In genomic region chr2:50945526-50945925, GRCm38 (mm10) we compare ENCODE assay signal across 18 mouse cellular contexts.
"Had no signal": no experiment of that assay in that cellular context is flagged by ENCODE, and none has a peak within 500 bp of the region (broad histone marks: within the 10 kb centered on the region; RNA-seq: fewer than 3 reads in every experiment).

No protein-coding gene starts in this region.

- H3K4me1 ChIP-seq: liver, embryonic 15.5 days; lung, embryonic 15.5 days; neural tube, embryonic 13.5 days had no signal

- H3K9ac ChIP-seq: liver, embryonic 15.5 days; lung, embryonic 15.5 days; midbrain, embryonic 12.5 days; neural tube, embryonic 13.5 days had no signal

- ATAC-seq: intestine, postnatal 0 days; midbrain, embryonic 16.5 days had no signal

- DNase-seq: kidney, adult 2 months; kidney, postnatal 25 days; layer of hippocampus, adult 9-11 months; lung, adult 18-20 months; lung, postnatal 10 days; lung, postnatal 4 days; thymus, adult 18-20 months; thymus, postnatal 36 days had no signal

- H3K9me3 ChIP-seq: liver, embryonic 15.5 days; lung, embryonic 15.5 days; midbrain, embryonic 12.5 days; neural tube, embryonic 13.5 days had no signal

- H3K36me3 ChIP-seq: liver, embryonic 15.5 days; lung, embryonic 15.5 days; midbrain, embryonic 12.5 days; neural tube, embryonic 13.5 days had no signal

- H3K27me3 ChIP-seq: liver, embryonic 15.5 days; lung, embryonic 15.5 days; midbrain, embryonic 12.5 days; neural tube, embryonic 13.5 days had no signal

- H3K4me3 ChIP-seq: layer of hippocampus, adult 2 months; liver, embryonic 15.5 days; lung, embryonic 15.5 days; midbrain, embryonic 12.5 days; myocyte; neural tube, embryonic 13.5 days had no signal

- H3K27ac ChIP-seq: kidney, postnatal 0 days; layer of hippocampus, adult 2 months; liver, embryonic 15.5 days; lung, embryonic 15.5 days; midbrain, embryonic 12.5 days; neural tube, embryonic 13.5 days had no signal

- H3K4me2 ChIP-seq: liver, embryonic 11.5 days; liver, embryonic 15.5 days; lung, embryonic 15.5 days; midbrain, embryonic 12.5 days; neural tube, embryonic 13.5 days had no signal
